Mouse (Mus musculus): ENCODE measurements around the gene Ntrk3. TPM values are rescaled to one million over a fixed set of nuclear protein-coding genes. Genes with fewer than 3 reads are reported as not detected.

Gene Ntrk3
- polyA plus RNA-seq, 1 experiment from 2014 or later = 2.2 TPM

DNA sequence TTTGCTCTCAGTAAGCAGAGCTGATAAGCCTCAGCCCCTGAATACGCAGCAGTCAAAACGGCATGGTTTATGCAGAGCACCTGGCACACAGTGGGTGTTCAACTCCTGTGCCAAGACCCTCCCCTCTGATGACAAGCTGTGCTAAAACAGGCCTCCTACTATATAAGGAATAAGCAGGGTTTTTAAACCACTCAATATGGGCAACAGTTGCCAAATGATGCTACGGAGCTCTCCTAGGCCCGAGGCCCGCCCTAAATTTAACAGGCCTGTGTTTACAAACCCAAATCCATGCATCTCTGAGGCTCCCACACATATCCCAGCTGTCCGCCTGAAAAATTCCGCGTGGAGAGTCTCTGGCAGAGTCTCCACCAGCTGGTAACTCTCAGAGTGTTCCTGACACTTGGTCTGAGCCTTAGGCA lies 19.6 kb downstream of the Ntrk3 start:
- ATAC-seq (replicated peaks; ENCODE audit: insufficient number of reproducible peaks, low FRiP score, low TSS enrichment, low read depth) = no peak
- Histone ChIP-seq H3K27me3 (ENCODE audit: control insufficient read depth, insufficient read depth, low read length) (no peaks in the 10 kb centered on the region), H3K9ac (replicated peaks; ENCODE audit: low read length) (no peak overlapping the region), H3K27ac (replicated peaks; ENCODE audit: low read depth, low read length) (no peak overlapping the region), H3K36me3 (replicated peaks; ENCODE audit: control insufficient read depth, insufficient read depth, low read depth, low read length) (no peaks in the 10 kb centered on the region), H3K4me2 (ENCODE audit: low read depth, low read length) (no peak overlapping the region), H3K4me1 (ENCODE audit: control insufficient read depth, insufficient read depth, low read length) (no peaks in the 10 kb centered on the region), H3K4me3 (ENCODE audit: low read depth, low read length) (no peak overlapping the region), H3K9me3 (replicated peaks; ENCODE audit: control insufficient read depth, low read length) (no peaks in the 10 kb centered on the region)
- no peak for DNase-seq (ENCODE audit: low spot score)
- WGBS = 85% methylated on average over 8 of the region's 8 CpGs

DNA sequence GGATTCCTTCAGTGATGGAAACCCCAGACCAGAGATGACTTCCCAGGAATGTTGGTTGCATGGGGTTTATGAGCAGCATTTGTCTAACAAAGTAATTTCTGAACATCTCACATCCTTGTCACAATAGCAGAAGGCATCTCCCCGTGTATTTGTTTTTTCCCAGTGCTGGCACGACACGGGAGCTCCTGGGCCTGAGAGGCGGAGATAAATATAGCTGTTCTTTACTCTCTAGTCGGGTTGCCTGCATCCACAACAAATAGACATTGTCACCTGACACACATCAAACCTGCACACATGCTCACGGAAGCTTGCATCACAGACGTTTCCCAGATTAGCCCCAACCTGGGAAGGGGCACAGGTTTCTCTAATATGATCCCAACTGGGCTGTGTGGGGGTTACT lies 30.1 kb downstream of the Ntrk3 start:
- no peaks in the 10 kb centered on the region for H3K9me3 ChIP-seq (replicated peaks; ENCODE audit: control insufficient read depth, low read length)
- ATAC-seq (replicated peaks; ENCODE audit: insufficient number of reproducible peaks, low FRiP score, low TSS enrichment, low read depth) (no peak), DNase-seq (ENCODE audit: low spot score) (no peak)
- no peaks in the 10 kb centered on the region for H3K36me3 ChIP-seq (replicated peaks; ENCODE audit: control insufficient read depth, insufficient read depth, low read depth, low read length)
- no peaks in the 10 kb centered on the region for H3K4me1 ChIP-seq (ENCODE audit: control insufficient read depth, insufficient read depth, low read length)
- H3K4me2 ChIP-seq (ENCODE audit: low read depth, low read length) = no peak overlapping the region
- no peak overlapping the region for H3K9ac ChIP-seq (replicated peaks; ENCODE audit: low read length)
- H3K27me3 ChIP-seq (ENCODE audit: control insufficient read depth, insufficient read depth, low read length) = no peaks in the 10 kb centered on the region
- WGBS = 77% methylated on average over 7 of the region's 7 CpGs
- H3K27ac ChIP-seq (replicated peaks; ENCODE audit: low read depth, low read length) = no peak overlapping the region
- H3K4me3 ChIP-seq (ENCODE audit: low read depth, low read length) = no peak overlapping the region

DNA sequence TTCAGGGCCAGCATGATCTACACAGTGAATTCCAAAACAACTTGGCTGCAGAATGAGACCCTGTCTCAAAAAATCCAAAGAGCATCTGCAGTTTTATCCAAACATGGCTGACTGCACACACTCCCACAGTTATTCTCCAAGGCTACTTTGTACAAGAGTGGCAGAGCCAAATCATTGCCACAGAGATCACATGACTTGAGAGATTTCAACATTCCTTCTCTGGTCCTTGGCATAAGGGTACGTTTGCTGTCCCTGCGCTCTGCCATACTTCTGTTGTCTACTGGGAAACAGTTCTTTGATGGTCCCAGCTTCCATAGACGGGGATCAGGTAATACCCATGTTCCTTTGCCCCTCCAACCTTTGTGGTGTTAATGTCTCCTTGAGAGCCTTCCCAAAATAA lies 30.7 kb downstream of the Ntrk3 start:
- 86% methylated on average over 3 of the region's 3 CpGs for WGBS
- ATAC-seq (replicated peaks; ENCODE audit: insufficient number of reproducible peaks, low FRiP score, low TSS enrichment, low read depth) (no peak), DNase-seq (ENCODE audit: low spot score) (no peak)
- no peaks in the 10 kb centered on the region for H3K36me3 ChIP-seq (replicated peaks; ENCODE audit: control insufficient read depth, insufficient read depth, low read depth, low read length)
- no peak overlapping the region for H3K4me2 ChIP-seq (ENCODE audit: low read depth, low read length)
- H3K27me3 ChIP-seq (ENCODE audit: control insufficient read depth, insufficient read depth, low read length) = no peaks in the 10 kb centered on the region
- no peaks in the 10 kb centered on the region for H3K9me3 ChIP-seq (replicated peaks; ENCODE audit: control insufficient read depth, low read length)
- H3K4me1 ChIP-seq (ENCODE audit: control insufficient read depth, insufficient read depth, low read length) = no peaks in the 10 kb centered on the region
- no peak overlapping the region for H3K9ac ChIP-seq (replicated peaks; ENCODE audit: low read length)
- H3K4me3 ChIP-seq (ENCODE audit: low read depth, low read length) = no peak overlapping the region
- H3K27ac ChIP-seq (replicated peaks; ENCODE audit: low read depth, low read length) = no peak overlapping the region

DNA sequence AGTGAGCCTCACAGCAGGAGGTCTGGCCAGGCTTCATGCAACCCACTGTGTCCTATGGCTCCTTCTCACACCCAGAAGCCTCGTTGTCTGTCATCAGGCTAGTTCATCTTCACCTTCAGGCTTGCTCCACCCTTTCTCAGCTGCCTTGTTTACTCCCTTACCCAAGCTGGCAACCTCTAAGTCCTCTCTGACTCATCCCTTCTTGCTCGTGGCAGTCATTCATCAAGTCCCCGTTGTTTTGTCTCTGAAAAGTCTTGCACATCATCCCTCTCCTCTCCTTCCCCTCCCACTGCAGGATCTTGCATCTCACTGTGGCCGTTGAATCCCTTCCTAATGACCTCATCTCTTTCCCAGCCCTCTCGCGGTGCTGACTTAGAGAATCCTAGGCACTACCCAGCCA lies 35.1 kb downstream of the Ntrk3 start:
- H3K36me3 ChIP-seq (replicated peaks; ENCODE audit: control insufficient read depth, insufficient read depth, low read depth, low read length) = no peaks in the 10 kb centered on the region
- no peaks in the 10 kb centered on the region for H3K27me3 ChIP-seq (ENCODE audit: control insufficient read depth, insufficient read depth, low read length)
- 68% methylated on average over 6 of the region's 6 CpGs for WGBS
- no peak overlapping the region for H3K4me2 ChIP-seq (ENCODE audit: low read depth, low read length)
- H3K4me3 ChIP-seq (ENCODE audit: low read depth, low read length) = no peak overlapping the region
- no peaks in the 10 kb centered on the region for H3K4me1 ChIP-seq (ENCODE audit: control insufficient read depth, insufficient read depth, low read length)
- no peaks in the 10 kb centered on the region for H3K9me3 ChIP-seq (replicated peaks; ENCODE audit: control insufficient read depth, low read length)
- ATAC-seq (replicated peaks; ENCODE audit: insufficient number of reproducible peaks, low FRiP score, low TSS enrichment, low read depth) = no peak
- DNase-seq (ENCODE audit: low spot score) = no peak
- no peak overlapping the region for H3K27ac ChIP-seq (replicated peaks; ENCODE audit: low read depth, low read length)
- no peak overlapping the region for H3K9ac ChIP-seq (replicated peaks; ENCODE audit: low read length)

GRCm38 (mm10) chr7:78695200-78695599 lies 42.6 kb downstream of the Ntrk3 start:
- no peak for DNase-seq (ENCODE audit: low spot score)
- WGBS = 80% methylated on average over 3 of the region's 3 CpGs
- Histone ChIP-seq H3K4me3 (ENCODE audit: low read depth, low read length) (no peak overlapping the region), H3K9me3 (replicated peaks; ENCODE audit: control insufficient read depth, low read length) (no peaks in the 10 kb centered on the region), H3K36me3 (replicated peaks; ENCODE audit: control insufficient read depth, insufficient read depth, low read depth, low read length) (no peaks in the 10 kb centered on the region), H3K27ac (replicated peaks; ENCODE audit: low read depth, low read length) (no peak overlapping the region), H3K27me3 (ENCODE audit: control insufficient read depth, insufficient read depth, low read length) (no peaks in the 10 kb centered on the region), H3K4me1 (ENCODE audit: control insufficient read depth, insufficient read depth, low read length) (no peaks in the 10 kb centered on the region), H3K4me2 (ENCODE audit: low read depth, low read length) (no peak overlapping the region), H3K9ac (replicated peaks; ENCODE audit: low read length) (no peak overlapping the region)
- no peak for ATAC-seq (replicated peaks; ENCODE audit: insufficient number of reproducible peaks, low FRiP score, low TSS enrichment, low read depth)

GRCm38 (mm10) chr7:78693148-78693547 lies 44.7 kb downstream of the Ntrk3 start:
- WGBS = 59% methylated on average over 1 of the region's 1 CpGs
- Histone ChIP-seq H3K4me2 (ENCODE audit: low read depth, low read length) (no peak overlapping the region), H3K9me3 (replicated peaks; ENCODE audit: control insufficient read depth, low read length) (no peaks in the 10 kb centered on the region), H3K27ac (replicated peaks; ENCODE audit: low read depth, low read length) (no peak overlapping the region), H3K4me1 (ENCODE audit: control insufficient read depth, insufficient read depth, low read length) (no peaks in the 10 kb centered on the region), H3K9ac (replicated peaks; ENCODE audit: low read length) (no peak overlapping the region), H3K27me3 (ENCODE audit: control insufficient read depth, insufficient read depth, low read length) (no peaks in the 10 kb centered on the region), H3K36me3 (replicated peaks; ENCODE audit: control insufficient read depth, insufficient read depth, low read depth, low read length) (no peaks in the 10 kb centered on the region), H3K4me3 (ENCODE audit: low read depth, low read length) (no peak overlapping the region)
- DNase-seq (ENCODE audit: low spot score) (no peak), ATAC-seq (replicated peaks; ENCODE audit: insufficient number of reproducible peaks, low FRiP score, low TSS enrichment, low read depth) (no peak)

DNA sequence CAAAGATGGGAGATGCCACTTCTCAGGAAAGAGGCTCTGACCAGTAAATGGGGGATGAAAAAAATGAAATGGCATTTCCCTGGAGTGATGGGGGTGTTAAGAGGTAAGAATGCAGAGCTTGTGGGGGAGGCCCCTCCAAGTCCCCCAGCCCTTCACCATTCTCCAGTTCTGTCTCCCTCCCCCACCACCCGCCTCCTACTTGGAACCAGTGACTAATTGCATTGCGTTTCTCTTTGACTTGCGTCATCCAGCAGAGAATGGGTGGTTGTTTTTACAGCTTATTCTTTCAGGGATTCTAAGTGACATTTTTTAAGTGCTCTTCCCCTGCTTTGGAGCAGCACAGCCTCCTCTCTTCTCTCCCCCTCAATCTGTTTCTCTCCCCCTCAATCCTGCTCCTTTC lies 46.9 kb downstream of the Ntrk3 start:
- DNase-seq (ENCODE audit: low spot score) (no peak), ATAC-seq (replicated peaks; ENCODE audit: insufficient number of reproducible peaks, low FRiP score, low TSS enrichment, low read depth) (no peak)
- H3K4me1 ChIP-seq (ENCODE audit: control insufficient read depth, insufficient read depth, low read length) = no peaks in the 10 kb centered on the region
- H3K27ac ChIP-seq (replicated peaks; ENCODE audit: low read depth, low read length) = no peak overlapping the region
- 69% methylated on average over 3 of the region's 3 CpGs for WGBS
- H3K36me3 ChIP-seq (replicated peaks; ENCODE audit: control insufficient read depth, insufficient read depth, low read depth, low read length) = no peaks in the 10 kb centered on the region
- H3K4me2 ChIP-seq (ENCODE audit: low read depth, low read length) = no peak overlapping the region
- no peaks in the 10 kb centered on the region for H3K9me3 ChIP-seq (replicated peaks; ENCODE audit: control insufficient read depth, low read length)
- H3K4me3 ChIP-seq (ENCODE audit: low read depth, low read length) = no peak overlapping the region
- no peak overlapping the region for H3K9ac ChIP-seq (replicated peaks; ENCODE audit: low read length)
- no peaks in the 10 kb centered on the region for H3K27me3 ChIP-seq (ENCODE audit: control insufficient read depth, insufficient read depth, low read length)

GRCm38 (mm10) chr7:78684943-78685342 lies 52.9 kb downstream of the Ntrk3 start:
- no peak overlapping the region for H3K4me3 ChIP-seq (ENCODE audit: low read depth, low read length)
- no peak overlapping the region for H3K27ac ChIP-seq (replicated peaks; ENCODE audit: low read depth, low read length)
- H3K9me3 ChIP-seq (replicated peaks; ENCODE audit: control insufficient read depth, low read length) = no peaks in the 10 kb centered on the region
- H3K27me3 ChIP-seq (ENCODE audit: control insufficient read depth, insufficient read depth, low read length) = no peaks in the 10 kb centered on the region
- H3K4me2 ChIP-seq (ENCODE audit: low read depth, low read length) = no peak overlapping the region
- no peaks in the 10 kb centered on the region for H3K36me3 ChIP-seq (replicated peaks; ENCODE audit: control insufficient read depth, insufficient read depth, low read depth, low read length)
- ATAC-seq (replicated peaks; ENCODE audit: insufficient number of reproducible peaks, low FRiP score, low TSS enrichment, low read depth) = no peak
- no peak for DNase-seq (ENCODE audit: low spot score)
- H3K9ac ChIP-seq (replicated peaks; ENCODE audit: low read length) = no peak overlapping the region
- H3K4me1 ChIP-seq (ENCODE audit: control insufficient read depth, insufficient read depth, low read length) = no peaks in the 10 kb centered on the region
- WGBS = 64% methylated on average over 6 of the region's 6 CpGs

Measured in embryonic facial prominence, embryonic 11.5 days (tissue).